In genomic region chr13:5373191-5373590, GRCm38 (mm10) we compare ENCODE assay signal across 15 mouse cellular contexts.
"Had no signal": no experiment of that assay in that cellular context is flagged by ENCODE, and none has a peak within 500 bp of the region (broad histone marks: within the 10 kb centered on the region; RNA-seq: fewer than 3 reads in every experiment).

No protein-coding gene starts in this region.

- H3K9me3 ChIP-seq: megakaryocyte, embryonic 14.5 days; midbrain, embryonic 13.5 days; midbrain, embryonic 15.5 days; neural tube, embryonic 12.5 days; stomach, embryonic 15.5 days had no signal

- H3K27me3 ChIP-seq: megakaryocyte, embryonic 14.5 days; midbrain, embryonic 13.5 days; midbrain, embryonic 15.5 days; neural tube, embryonic 12.5 days; stomach, embryonic 15.5 days had no signal

- DNase-seq: lung, adult 18-20 months; lung, embryonic 14.5 days; lung, postnatal 10 days; lung, postnatal 36 days; right cerebral cortex, postnatal 14 days; thymus, adult 2 months; thymus, postnatal 25 days; thymus, postnatal 4 days had no signal

- H3K4me3 ChIP-seq: megakaryocyte, embryonic 14.5 days; midbrain, embryonic 13.5 days; midbrain, embryonic 15.5 days; neural tube, embryonic 12.5 days; stomach, embryonic 15.5 days had no signal

- H3K4me1 ChIP-seq: megakaryocyte, embryonic 14.5 days; midbrain, embryonic 13.5 days; midbrain, embryonic 15.5 days; neural tube, embryonic 12.5 days; stomach, embryonic 15.5 days had no signal

- H3K27ac ChIP-seq: macrophage; midbrain, embryonic 13.5 days; midbrain, embryonic 15.5 days; neural tube, embryonic 12.5 days; stomach, embryonic 15.5 days; stomach, postnatal 0 days had no signal

- H3K36me3 ChIP-seq: midbrain, embryonic 13.5 days; midbrain, embryonic 15.5 days; neural tube, embryonic 12.5 days; stomach, embryonic 15.5 days had no signal
